Mouse (Mus musculus) thymus, postnatal 0 days (tissue): ENCODE data around the gene Tnrc6c. TPM values are rescaled to one million over a fixed set of nuclear protein-coding genes. Genes with fewer than 3 reads are reported as not detected.

Experiments
- DNase-seq: peaks from one replicate; pipeline ENCODE4 v3.0.0-alpha.2; 2015; ENCODE audit warnings: low spot score
- polyA plus RNA-seq: library from polyadenylated mRNA; unstranded; fragments of >200 nt; fragmentation: Nextera tagmentation; extraction: Ambion mirVana; gene quantifications from 2 replicates; pipeline ENCODE4 v1.2.1, GENCODE M21; 2015

The Tnrc6c gene
- polyA plus RNA-seq, 1 experiment from 2014 or later, result 18.7 TPM

DNA sequence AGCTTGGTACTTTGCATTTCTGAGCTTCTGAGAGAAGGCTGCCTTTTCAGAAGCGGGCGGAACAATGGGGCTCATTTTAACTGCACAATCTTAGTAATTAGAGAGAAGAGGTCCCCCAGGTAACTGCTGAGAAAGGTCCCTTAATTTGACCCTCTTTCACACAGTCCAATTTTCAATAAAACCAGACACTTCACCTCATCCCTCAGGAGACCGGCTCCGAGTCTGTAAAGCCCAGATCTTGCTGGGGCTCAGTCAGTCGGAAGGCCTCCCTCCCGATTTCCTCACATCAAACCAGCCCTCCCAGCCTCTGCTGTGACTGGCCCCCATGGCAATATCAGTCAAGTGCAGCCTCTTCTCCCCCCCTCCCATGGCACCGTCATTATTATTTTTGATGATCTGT, 15.7 kb upstream of the Tnrc6c start:
- no peak for DNase-seq

GRCm38 (mm10) chr11:117638809-117639208, 15.3 kb upstream of the Tnrc6c start:
- peak; percentile 25 for DNase-seq

DNA sequence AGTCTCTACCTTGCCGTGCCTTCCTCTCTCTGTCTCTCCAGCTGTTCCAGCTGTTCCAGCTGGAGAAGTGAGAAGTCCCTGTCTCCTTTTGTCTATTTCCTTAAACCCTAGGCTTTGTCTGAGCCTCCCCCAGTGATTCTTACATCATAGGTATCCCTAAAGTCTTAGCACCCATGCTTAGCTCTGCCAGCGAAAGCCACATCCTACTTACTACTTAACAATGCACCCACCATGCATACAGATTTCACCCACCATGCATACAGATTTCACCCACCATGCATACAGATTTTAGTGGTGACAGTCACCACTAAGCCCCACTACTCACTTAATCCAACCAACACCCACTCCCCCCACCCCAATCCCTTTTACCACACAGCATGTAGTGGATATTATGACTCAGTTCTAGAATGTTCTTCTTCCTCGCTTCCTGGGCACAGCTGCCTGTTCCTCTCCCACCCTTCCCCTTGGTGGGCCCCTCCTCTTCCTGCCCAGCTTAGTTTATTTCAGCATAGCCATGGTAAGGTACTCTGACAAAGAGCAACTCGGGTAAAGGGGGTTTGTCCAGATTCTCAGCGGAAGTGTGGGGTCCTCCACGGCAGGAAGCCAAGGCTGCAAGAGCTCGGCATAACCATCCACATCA, 14.6 kb upstream of the Tnrc6c start:
- peak; percentile 80 for DNase-seq

- DNase-seq, result no peak
Measured at GRCm38 (mm10) chr11:117642181-117642580, 11.9 kb upstream of the Tnrc6c start.

GRCm38 (mm10) chr11:117643240-117643639, 10.8 kb upstream of the Tnrc6c start:
- DNase-seq, result no peak

GRCm38 (mm10) chr11:117646786-117647185, 7.3 kb upstream of the Tnrc6c start:
- no peak for DNase-seq

DNA sequence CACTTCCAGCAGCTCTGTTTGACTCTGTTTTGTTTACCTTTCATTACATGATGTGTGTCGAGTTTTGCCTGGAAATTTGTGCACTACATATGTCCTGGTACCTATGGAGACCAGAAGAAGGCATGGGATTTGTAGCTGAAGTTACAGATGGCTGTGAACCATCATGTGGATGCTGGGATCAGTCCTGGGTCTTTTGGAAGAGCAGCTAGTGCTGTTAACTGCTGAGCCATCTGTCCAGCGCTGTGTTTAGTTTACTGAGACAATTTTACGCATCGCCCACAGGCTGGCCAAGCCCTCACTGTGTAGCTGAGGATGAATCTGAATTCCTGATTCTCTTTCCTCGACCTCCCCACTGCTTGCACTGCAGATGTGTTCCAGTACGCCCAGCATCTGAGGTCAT, 6.1 kb upstream of the Tnrc6c start:
- no peak for DNase-seq

DNA sequence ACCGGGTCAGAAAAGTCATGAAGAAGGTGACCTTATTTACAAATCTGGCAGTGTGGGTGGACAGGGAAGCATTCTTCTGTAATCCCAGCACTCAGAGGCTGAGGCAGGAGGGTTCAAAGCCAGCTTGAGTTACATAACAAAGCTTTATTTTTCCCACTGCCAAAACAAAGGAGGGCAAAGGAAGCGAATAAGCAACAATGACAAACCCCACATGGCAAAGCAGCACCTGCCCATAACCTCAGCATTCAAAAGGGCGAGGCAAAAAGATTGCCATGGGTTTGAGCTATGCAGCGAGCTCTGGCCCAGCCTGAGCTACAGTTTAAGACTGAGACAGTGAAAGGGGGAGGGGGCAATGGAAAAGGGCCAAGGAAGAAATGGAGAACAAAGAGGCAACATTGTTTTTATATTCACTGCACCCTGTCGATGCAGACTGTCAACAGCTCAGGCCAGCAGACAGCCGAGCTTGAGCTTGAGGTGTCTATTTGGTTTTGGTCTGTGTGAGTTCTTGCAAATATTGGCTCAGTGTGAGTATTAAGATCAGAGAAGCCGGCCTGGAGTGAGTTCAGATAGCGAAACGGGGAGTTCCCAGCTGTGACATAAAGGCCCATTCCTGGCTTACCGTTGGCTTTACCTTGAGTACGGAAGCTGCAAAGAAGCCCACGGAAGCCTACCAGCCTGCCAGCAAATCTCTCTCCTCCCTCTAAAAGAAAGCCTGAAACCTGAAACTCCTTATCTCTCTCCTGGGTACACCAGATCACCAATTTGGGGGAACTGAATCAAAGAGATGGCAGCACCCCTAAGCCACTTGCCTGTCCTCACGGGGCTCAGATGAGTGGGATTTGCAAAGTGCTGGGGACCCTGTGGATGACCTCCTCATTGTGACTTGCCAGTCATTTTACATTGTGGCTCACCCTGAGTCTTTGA, 3.1 kb upstream of the Tnrc6c start:
- no peak for DNase-seq

- no peak for DNase-seq
Measured at GRCm38 (mm10) chr11:117652907-117653306, 1.2 kb upstream of the Tnrc6c start.

- DNase-seq, result peak; percentile 100
Measured at GRCm38 (mm10) chr11:117654380-117654924, 363 bp downstream of the Tnrc6c start.

- no peak for DNase-seq
Measured at GRCm38 (mm10) chr11:117654934-117655291, 824 bp downstream of the Tnrc6c start.

GRCm38 (mm10) chr11:117655292-117656076, 1.4 kb downstream of the Tnrc6c start:
- DNase-seq, result peak; percentile 61

- no peak for DNase-seq
Measured at GRCm38 (mm10) chr11:117656077-117656401, 1.9 kb downstream of the Tnrc6c start.

- no peak for DNase-seq
Measured at GRCm38 (mm10) chr11:117658974-117659373, 4.9 kb downstream of the Tnrc6c start.

- no peak for DNase-seq
Measured at GRCm38 (mm10) chr11:117663036-117663809, 9.1 kb downstream of the Tnrc6c start.

- no peak for DNase-seq
Measured at GRCm38 (mm10) chr11:117663810-117664139, 9.7 kb downstream of the Tnrc6c start.

GRCm38 (mm10) chr11:117665189-117665588, 11.1 kb downstream of the Tnrc6c start:
- no peak for DNase-seq

GRCm38 (mm10) chr11:117666563-117666962, 12.5 kb downstream of the Tnrc6c start:
- DNase-seq, result no peak

- no peak for DNase-seq
Measured at GRCm38 (mm10) chr11:117667152-117667551, 13.1 kb downstream of the Tnrc6c start.

GRCm38 (mm10) chr11:117667825-117668224, 13.7 kb downstream of the Tnrc6c start:
- DNase-seq, result no peak

- DNase-seq, result peak; percentile 50
Measured at GRCm38 (mm10) chr11:117671626-117672025, 17.5 kb downstream of the Tnrc6c start.
